Mouse (Mus musculus) C2C12 (cell line): ENCODE results near the gene E130116L18Rik.

ENCODE experiments used
- CEBPB ChIP-seq: IDR thresholded peaks from one replicate; pipeline ENCODE4 v1.6.1; 2011; ENCODE audit warnings: low read depth, mild to moderate bottlenecking, control low read depth, moderate library complexity
- CTCF ChIP-seq: IDR thresholded peaks from one replicate; pipeline ENCODE4 v1.5.1; 2011; ENCODE audit not compliant: control insufficient read depth, insufficient read depth, insufficient read length
- FOSL1 ChIP-seq: IDR thresholded peaks from one replicate; pipeline ENCODE4 v1.8.0; 2011; ENCODE audit warnings: mild to moderate bottlenecking, low read length; ENCODE audit not compliant: poor library complexity, insufficient read depth, severe bottlenecking
- MAX ChIP-seq: IDR thresholded peaks from one replicate; pipeline ENCODE4 v1.6.1; 2011; ENCODE audit warnings: mild to moderate bottlenecking, control low read depth
- MYOD1 ChIP-seq: IDR thresholded peaks from one replicate; pipeline ENCODE4 v1.6.1; 2011; ENCODE audit warnings: low read depth; ENCODE audit not compliant: control insufficient read depth, insufficient read length
- MYOG ChIP-seq: IDR thresholded peaks from one replicate; pipeline ENCODE4 v1.6.1; 2011; ENCODE audit not compliant: control insufficient read depth, insufficient read length; ENCODE audit errors: extremely low read depth
- USF1 ChIP-seq: IDR thresholded peaks from one replicate; pipeline ENCODE4 v1.6.1; 2011; ENCODE audit warnings: low read depth, mild to moderate bottlenecking, control low read depth, moderate library complexity

DNA sequence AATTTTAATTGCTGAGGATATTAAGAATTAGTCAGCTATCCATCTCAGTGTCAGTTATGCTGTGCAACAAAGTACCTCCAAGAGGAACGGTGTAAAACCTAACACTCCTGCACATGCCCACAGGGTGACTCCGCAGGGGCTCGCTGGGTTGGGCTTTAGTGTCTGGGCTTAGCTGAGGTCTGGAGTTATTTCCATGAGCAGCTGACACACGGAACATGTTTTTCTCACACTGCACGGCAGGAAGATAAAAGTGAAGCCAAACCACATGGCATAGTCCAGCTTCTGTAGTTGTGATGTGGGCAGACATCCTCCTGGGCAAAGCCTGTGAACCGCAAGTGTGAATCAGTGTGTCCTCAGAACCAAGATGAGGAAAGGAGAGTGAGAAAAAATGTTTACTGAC, 7.9 kb downstream of the E130116L18Rik start:
- TF ChIP-seq MYOD1 = peak; percentile 47
- TF ChIP-seq CTCF = no peak
- peak; percentile 41 for TF ChIP-seq MAX
- no peak for TF ChIP-seq USF1
- TF ChIP-seq MYOG = no peak
- TF ChIP-seq CEBPB = no peak
- TF ChIP-seq FOSL1 = no peak
